Mouse (Mus musculus): ENCODE data around the gene Unc45a.

Gene Unc45a

GRCm38 (mm10) chr7:80340793-80341192, at the start of gene Unc45a:
Gene Unc45a, minus strand, starts transcription at chr7:80341005.
- peak; percentile 89 for DNase-seq (ENCODE audit: low read depth, low spot score)

GRCm38 (mm10) chr7:80387633-80388543, 47.1 kb upstream of the Unc45a start, which contains the start of gene Fes:
Gene Fes, minus strand, starts transcription at chr7:80387946.
- no peak for DNase-seq (ENCODE audit: low read depth, low spot score)

- no peak for DNase-seq (ENCODE audit: low read depth, low spot score)
Measured at GRCm38 (mm10) chr7:80387033-80387632, 46.3 kb upstream of the Unc45a start.

GRCm38 (mm10) chr7:80386235-80386930, 45.6 kb upstream of the Unc45a start:
- peak; percentile 90 for DNase-seq (ENCODE audit: low read depth, low spot score)

- DNase-seq (ENCODE audit: low read depth, low spot score), result no peak
Measured at GRCm38 (mm10) chr7:80382919-80383318, 42.1 kb upstream of the Unc45a start.

GRCm38 (mm10) chr7:80379531-80379930, 38.7 kb upstream of the Unc45a start:
- peak; percentile 72 for DNase-seq (ENCODE audit: low read depth, low spot score)

GRCm38 (mm10) chr7:80377471-80377870, 36.7 kb upstream of the Unc45a start:
- peak; percentile 90 for DNase-seq (ENCODE audit: low read depth, low spot score)

GRCm38 (mm10) chr7:80376192-80376591, 35.4 kb upstream of the Unc45a start:
- DNase-seq (ENCODE audit: low read depth, low spot score), result no peak

GRCm38 (mm10) chr7:80375376-80376039, 34.7 kb upstream of the Unc45a start:
- DNase-seq (ENCODE audit: low read depth, low spot score), result no peak

GRCm38 (mm10) chr7:80374733-80375132, 33.9 kb upstream of the Unc45a start:
- no peak for DNase-seq (ENCODE audit: low read depth, low spot score)

- no peak for DNase-seq (ENCODE audit: low read depth, low spot score)
Measured at GRCm38 (mm10) chr7:80374280-80374679, 33.5 kb upstream of the Unc45a start.

GRCm38 (mm10) chr7:80373850-80374249, 33.0 kb upstream of the Unc45a start:
- no peak for DNase-seq (ENCODE audit: low read depth, low spot score)

GRCm38 (mm10) chr7:80373352-80373751, 32.5 kb upstream of the Unc45a start:
- DNase-seq (ENCODE audit: low read depth, low spot score), result no peak

- no peak for DNase-seq (ENCODE audit: low read depth, low spot score)
Measured at GRCm38 (mm10) chr7:80372667-80373066, 31.9 kb upstream of the Unc45a start.

- no peak for DNase-seq (ENCODE audit: low read depth, low spot score)
Measured at GRCm38 (mm10) chr7:80372166-80372565, 31.4 kb upstream of the Unc45a start.

GRCm38 (mm10) chr7:80371041-80371751, 30.4 kb upstream of the Unc45a start, which contains the start of gene Man2a2:
Gene Man2a2, minus strand, starts transcription at chr7:80371375.
- peak; percentile 86 for DNase-seq (ENCODE audit: low read depth, low spot score)

GRCm38 (mm10) chr7:80370649-80371040, 29.8 kb upstream of the Unc45a start:
- peak; percentile 94 for DNase-seq (ENCODE audit: low read depth, low spot score)

GRCm38 (mm10) chr7:80369967-80370431, 29.2 kb upstream of the Unc45a start:
- DNase-seq (ENCODE audit: low read depth, low spot score), result peak; percentile 55

- peak; percentile 52 for DNase-seq (ENCODE audit: low read depth, low spot score)
Measured at GRCm38 (mm10) chr7:80369461-80369860, 28.7 kb upstream of the Unc45a start.

GRCm38 (mm10) chr7:80368635-80369421, 28.0 kb upstream of the Unc45a start:
- peak; percentile 71 for DNase-seq (ENCODE audit: low read depth, low spot score)
